In the genomic region with DNA sequence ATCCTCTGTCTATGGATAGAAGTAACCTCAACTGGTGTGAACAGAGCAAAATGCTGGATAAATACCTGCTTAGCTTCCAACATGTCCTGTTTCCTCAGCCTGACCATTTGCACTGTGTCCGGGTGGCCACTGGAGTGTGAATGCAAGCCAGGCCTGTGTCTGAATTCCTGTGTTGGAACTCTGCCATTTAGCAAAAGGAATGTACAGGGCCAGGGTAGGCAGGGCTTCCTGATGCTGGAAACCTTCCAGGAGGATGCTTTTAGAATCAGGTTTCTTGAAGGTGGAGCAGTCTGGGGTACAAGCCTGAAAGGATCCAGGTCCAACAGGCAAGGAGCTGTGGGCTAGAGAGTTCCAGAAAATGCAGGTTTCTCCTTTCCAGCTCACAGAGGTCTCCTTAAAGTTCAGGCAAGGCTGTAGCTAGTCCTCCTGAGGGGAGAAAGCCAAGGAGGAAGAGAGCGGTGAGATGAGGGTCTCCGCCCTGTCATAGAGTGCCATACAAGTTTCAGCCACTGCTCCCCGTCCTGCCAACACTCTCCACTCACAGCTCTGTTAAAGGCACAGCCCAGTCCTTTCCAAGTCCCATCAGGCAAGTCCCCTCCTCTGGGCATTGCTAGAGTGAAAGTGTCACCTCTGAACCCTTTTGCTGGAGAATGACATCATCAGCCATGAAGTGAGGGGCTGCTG, we compare ENCODE assay signal across 8 mouse cellular contexts. TPM values are rescaled to one million over a fixed set of nuclear protein-coding genes. Genes with fewer than 3 reads are reported as not detected.
A peak's percentile ranks its signal among the peaks of the same experiment; 100 is the strongest.
DNase-seq lines count a peak whose midpoint lies in the region; ATAC-seq and TF ChIP-seq lines count a peak whose summit lies in the region.

No protein-coding gene starts in this region.

- H3K4me2 ChIP-seq in heart, postnatal 0 days (ENCODE audit: low read depth, low read length), result 0 out of 2 replicates have a peak overlapping the region, but pooled peaks have one; percentile 25
- no peak overlapping the region for H3K4me2 ChIP-seq in limb, embryonic 13.5 days (replicated peaks)

- no peaks in the 10 kb centered on the region for H3K27me3 ChIP-seq in heart, postnatal 0 days (ENCODE audit: control insufficient read depth, insufficient read depth, low read length)
- H3K27me3 ChIP-seq in limb, embryonic 13.5 days, result no peaks in the 10 kb centered on the region

- peak; percentile 86 for ATAC-seq in heart, postnatal 0 days (ENCODE audit: insufficient read depth, low read depth)
- peak; percentile 76 for ATAC-seq in limb, embryonic 13.5 days (ENCODE audit: low FRiP score, low read depth)

- TF ChIP-seq CTCF in layer of hippocampus, adult 2 months (conservative IDR thresholded peaks at IDR 0.05), result no peak
- no peak for TF ChIP-seq CTCF in heart, postnatal 0 days (IDR thresholded peaks at IDR 0.05; ENCODE audit: low read depth)

- TF ChIP-seq EP300 in heart, postnatal 0 days (IDR thresholded peaks at IDR 0.05; ENCODE audit: low read depth), result no peak

- no peak overlapping the region for H3K4me3 ChIP-seq in layer of hippocampus, adult 2 months
- no peak overlapping the region for H3K4me3 ChIP-seq in heart, postnatal 0 days (ENCODE audit: low read depth, low read length)
- no peak overlapping the region for H3K4me3 ChIP-seq in limb, embryonic 13.5 days

- 14% methylated on average over 4 of the region's 4 CpGs for WGBS in heart, postnatal 0 days
- 52% methylated on average over 4 of the region's 4 CpGs for WGBS in limb, embryonic 13.5 days

- no peaks in the 10 kb centered on the region for H3K9me3 ChIP-seq in heart, postnatal 0 days (replicated peaks; ENCODE audit: control insufficient read depth, low read length)
- no peaks in the 10 kb centered on the region for H3K9me3 ChIP-seq in limb, embryonic 13.5 days

- H3K27ac ChIP-seq in layer of hippocampus, adult 2 months, result peak overlapping the region; percentile 46; the same call in 1 of the 2 replicates
- H3K27ac ChIP-seq in heart, postnatal 0 days (ENCODE audit: low read depth), result peak overlapping the region; percentile 52
- peak overlapping the region; percentile 58; the same call in 1 of the 2 replicates for H3K27ac ChIP-seq in limb, embryonic 13.5 days

- no peak overlapping the region for H3K9ac ChIP-seq in heart, postnatal 0 days (replicated peaks; ENCODE audit: low read depth, low read length)
- 0 out of 2 replicates have a peak overlapping the region, but pooled peaks have one; percentile 39 for H3K9ac ChIP-seq in limb, embryonic 13.5 days

- DNase-seq in layer of hippocampus, adult 2 months (ENCODE audit: low spot score in 2 of 2), result no peak
- no peak for DNase-seq in layer of hippocampus, postnatal 10 days (ENCODE audit: low spot score in 2 of 2)
- DNase-seq in cerebellum, adult 9-10 months, result peak; percentile 61
- peak; percentile 87 for DNase-seq in heart, postnatal 0 days (ENCODE audit: low spot score)
- DNase-seq in thymus, postnatal 4 days, result no peak
- no peak for DNase-seq in retina, postnatal 1 day
- no peak for DNase-seq in urinary bladder, adult 18-20 months (ENCODE audit: low spot score in 2 of 2)

- H3K36me3 ChIP-seq in heart, postnatal 0 days (replicated peaks; ENCODE audit: control insufficient read depth, insufficient read depth, low read length), result no peaks in the 10 kb centered on the region
- peaks cover 10% of the 10 kb centered on the region; the same call in 1 of the 2 replicates for H3K36me3 ChIP-seq in limb, embryonic 13.5 days

- H3K4me1 ChIP-seq in heart, postnatal 0 days (ENCODE audit: control insufficient read depth, insufficient read depth), result peaks cover 13% of the 10 kb centered on the region
- peaks cover 25% of the 10 kb centered on the region for H3K4me1 ChIP-seq in limb, embryonic 13.5 days

RNA-seq across cellular contexts. Expression of a gene that starts 10.4 kb away (rescaled TPM):
- under 1 TPM; 0.59 to 1.00 TPM for total RNA-seq in layer of hippocampus, adult 2 months (2021)
- total RNA-seq in layer of hippocampus, postnatal 10 days (2021), result under 1 TPM; 0.76 to 0.82 TPM
- 1.1 TPM in 1 of 2 replicates, not detected in the other for total RNA-seq in heart, postnatal 0 days (2014; rRNA removed; ENCODE audit: low replicate concordance)
- polyA plus RNA-seq in heart, postnatal 0 days (2015; fragmentation: Nextera tagmentation; extraction: Ambion mirVana), result 0.69 and 0.79 TPM in 2 replicates
- 1.6 and 2.3 TPM in 2 replicates for polyA plus RNA-seq in limb, embryonic 13.5 days (2015; fragmentation: Nextera tagmentation; extraction: Ambion mirVana)

RNA-seq across cellular contexts. Expression of a gene that starts 20.7 kb away (rescaled TPM):
- total RNA-seq in layer of hippocampus, adult 2 months (2021), result 10 to 100 TPM; 12.7 to 14.3 TPM
- 10 to 100 TPM; 11.4 to 12.1 TPM for total RNA-seq in layer of hippocampus, postnatal 10 days (2021)
- total RNA-seq in heart, postnatal 0 days (2014; rRNA removed; ENCODE audit: low replicate concordance), result 6.2 and 7.8 TPM in 2 replicates
- 12.6 and 14.6 TPM in 2 replicates for polyA plus RNA-seq in heart, postnatal 0 days (2015; fragmentation: Nextera tagmentation; extraction: Ambion mirVana)
- 21.5 and 26.5 TPM in 2 replicates for polyA plus RNA-seq in limb, embryonic 13.5 days (2015; fragmentation: Nextera tagmentation; extraction: Ambion mirVana)

RNA-seq across cellular contexts. Expression of a gene that starts 22.4 kb away (rescaled TPM):
- 10 to 100 TPM; 48.8 to 56.0 TPM for total RNA-seq in layer of hippocampus, adult 2 months (2021)
- total RNA-seq in layer of hippocampus, postnatal 10 days (2021), result 100 to 1,000 TPM; 115 to 124 TPM
- total RNA-seq in heart, postnatal 0 days (2014; rRNA removed; ENCODE audit: low replicate concordance), result 0.34 and 1.5 TPM in 2 replicates
- polyA plus RNA-seq in heart, postnatal 0 days (2015; fragmentation: Nextera tagmentation; extraction: Ambion mirVana), result 5.2 and 6.2 TPM in 2 replicates
- 14.0 and 14.8 TPM in 2 replicates for polyA plus RNA-seq in limb, embryonic 13.5 days (2015; fragmentation: Nextera tagmentation; extraction: Ambion mirVana)

RNA-seq across cellular contexts. Expression of a gene that starts 43.7 kb away (rescaled TPM):
- 10 to 100 TPM; 43.9 to 46.0 TPM for total RNA-seq in layer of hippocampus, adult 2 months (2021)
- total RNA-seq in layer of hippocampus, postnatal 10 days (2021), result 10 to 100 TPM; 39.7 to 45.4 TPM
- total RNA-seq in heart, postnatal 0 days (2014; rRNA removed; ENCODE audit: low replicate concordance), result 18.7 and 21.0 TPM in 2 replicates
- 44.7 and 45.1 TPM in 2 replicates for polyA plus RNA-seq in heart, postnatal 0 days (2015; fragmentation: Nextera tagmentation; extraction: Ambion mirVana)
- 25.4 and 25.8 TPM in 2 replicates for polyA plus RNA-seq in limb, embryonic 13.5 days (2015; fragmentation: Nextera tagmentation; extraction: Ambion mirVana)

RNA-seq across cellular contexts. Expression of a gene that starts 46.5 kb away (rescaled TPM):
- total RNA-seq in layer of hippocampus, adult 2 months (2021), result 10 to 100 TPM; 89.4 to 91.4 TPM
- total RNA-seq in layer of hippocampus, postnatal 10 days (2021), result 100 to 1,000 TPM in 1 of 2 experiments, 10 to 100 TPM in 1; 85.5 to 104 TPM
- total RNA-seq in heart, postnatal 0 days (2014; rRNA removed; ENCODE audit: low replicate concordance), result 53.2 and 74.0 TPM in 2 replicates
- polyA plus RNA-seq in heart, postnatal 0 days (2015; fragmentation: Nextera tagmentation; extraction: Ambion mirVana), result 144 and 147 TPM in 2 replicates
- 220 and 232 TPM in 2 replicates for polyA plus RNA-seq in limb, embryonic 13.5 days (2015; fragmentation: Nextera tagmentation; extraction: Ambion mirVana)

Comparison
In these comparisons a context has a peak if more than half of its experiments do, and no peak if none do; other contexts are left out.
1. DNase-seq: peak in cerebellum, adult 9-10 months (single experiment) and heart, postnatal 0 days (single experiment); none in layer of hippocampus, adult 2 months (0 of 2), layer of hippocampus, postnatal 10 days (0 of 2), thymus, postnatal 4 days (single experiment), retina, postnatal 1 day (single experiment) and urinary bladder, adult 18-20 months (0 of 2).
2. RNA of a gene that starts 22.4 kb away (total RNA-seq): 115 to 124 TPM in layer of hippocampus, postnatal 10 days and 48.8 to 56.0 TPM in layer of hippocampus, adult 2 months; 0.34 to 1.5 TPM in heart, postnatal 0 days; every median in the first group is over 10 times any median in the second.
3. Peak in every context shown above with its lines, with median percentiles within 50 percentile points of each other: H3K27ac ChIP-seq.